Mouse (Mus musculus) C3H10T1/2 (cell line): Measurements from ENCODE around the gene Aff3. TPM values are rescaled to one million over a fixed set of nuclear protein-coding genes. Genes with fewer than 3 reads are reported as not detected.

ENCODE experiments used
- polyA plus RNA-seq, 2 experiments: library from polyadenylated mRNA; unstranded; fragments of >200 nt; fragmentation: generic; extraction: Trizol; gene quantifications; one replicate each; pipeline ENCODE4 v1.2.1; 2012; ENCODE audit warnings: missing spikeins in 2 of 2

Gene Aff3
- polyA plus RNA-seq, result 1 to 10 TPM in 1 of 2 experiments, under 1 TPM in 1; 0.04 to 2.1 TPM

GRCm38 (mm10) chr1:38664777-38665176, at the start of gene Aff3:
TSS of gene Aff3 (minus strand) at chr1:38664955.

GRCm38 (mm10) chr1:38129501-38130267, 535.1 kb downstream of the Aff3 start, which contains the start of gene Rev1:
TSS of gene Rev1 (minus strand) at chr1:38129801.

Other genes with a start within 250 kb of the Aff3 start
- not detected for gene Lonrf2, start 171.8 kb upstream of the Aff3 start, polyA plus RNA-seq
- 1 to 10 TPM; 2.5 to 9.0 TPM for gene Chst10, start 233.2 kb upstream of the Aff3 start, polyA plus RNA-seq